Mouse (Mus musculus): ENCODE data around the gene Dqx1. TPM values are rescaled to one million over a fixed set of nuclear protein-coding genes. Genes with fewer than 3 reads are reported as not detected.

The Dqx1 gene
- total RNA-seq, 1 experiment = 3.7 TPM

GRCm38 (mm10) chr6:83040601-83041000 lies 17.0 kb upstream of the Dqx1 start:
- TF ChIP-seq ZNF384 (IDR thresholded peaks at IDR 0.05; ENCODE audit: low read depth, low read length) (no peak), ZC3H11A (IDR thresholded peaks at IDR 0.05; ENCODE audit: borderline replicate concordance, low read depth, low read length) (no peak), HCFC1 (IDR thresholded peaks at IDR 0.05; ENCODE audit: borderline replicate concordance, insufficient read depth, low read length) (no peak), CHD2 (IDR thresholded peaks at IDR 0.05; ENCODE audit: low read depth, low read length) (no peak), MAFK (IDR thresholded peaks at IDR 0.05; ENCODE audit: insufficient read depth, low read depth, low read length) (no peak)
- no peak overlapping the region for H3K27ac ChIP-seq (ENCODE audit: insufficient read depth, low read depth, low read length, poor library complexity, severe bottlenecking)
- peaks cover 5 to 7% of the 10 kb centered on the region in 2 experiments; a peak in 2 of 4 replicates for H3K4me1 ChIP-seq (ENCODE audit: control insufficient read depth in 2 of 2, insufficient read depth in 2 of 2, low read length in 2 of 2, poor library complexity in 1 of 2)
- no peak overlapping the region for H3K4me3 ChIP-seq (ENCODE audit: insufficient read depth in 1 of 2, low read depth in 1 of 2, low read length in 2 of 2, poor library complexity in 1 of 2, severe bottlenecking in 1 of 2)
- H3K9me3 ChIP-seq (ENCODE audit: control insufficient read depth, insufficient read depth, low read depth, low read length) = no peaks in the 10 kb centered on the region
- DNase-seq (ENCODE audit: low read depth, low spot score) = no peak
- in situ Hi-C loops (cut with MboI; ENCODE audit: low sequenced_read_pairs in 2 of 2, unreplicated experiment in 2 of 2) = no loop called here
- H3K36me3 ChIP-seq (ENCODE audit: control insufficient read depth, insufficient read depth, low read length, poor library complexity, severe bottlenecking) = no peaks in the 10 kb centered on the region
- no peak overlapping the region for H3K9ac ChIP-seq (ENCODE audit: insufficient read depth, low read depth, low read length, poor library complexity, severe bottlenecking)

- Histone ChIP-seq H3K27ac (ENCODE audit: insufficient read depth, low read depth, low read length, poor library complexity, severe bottlenecking) (no peak overlapping the region), H3K9me3 (ENCODE audit: control insufficient read depth, insufficient read depth, low read depth, low read length) (no peaks in the 10 kb centered on the region), H3K4me3 (ENCODE audit: insufficient read depth in 1 of 2, low read depth in 1 of 2, low read length in 2 of 2, poor library complexity in 1 of 2, severe bottlenecking in 1 of 2) (no peak overlapping the region), H3K9ac (ENCODE audit: insufficient read depth, low read depth, low read length, poor library complexity, severe bottlenecking) (no peak overlapping the region), H3K4me1 (ENCODE audit: control insufficient read depth in 2 of 2, insufficient read depth in 2 of 2, low read length in 2 of 2, poor library complexity in 1 of 2) (peaks cover 1 to 7% of the 10 kb centered on the region in 2 experiments; a peak in 2 of 4 replicates), H3K36me3 (ENCODE audit: control insufficient read depth, insufficient read depth, low read length, poor library complexity, severe bottlenecking) (no peaks in the 10 kb centered on the region)
- DNase-seq (ENCODE audit: low read depth, low spot score) = no peak
- TF ChIP-seq ZC3H11A (IDR thresholded peaks at IDR 0.05; ENCODE audit: borderline replicate concordance, low read depth, low read length) = no peak
- TF ChIP-seq CHD2 (IDR thresholded peaks at IDR 0.05; ENCODE audit: low read depth, low read length) = no peak
- TF ChIP-seq HCFC1 (IDR thresholded peaks at IDR 0.05; ENCODE audit: borderline replicate concordance, insufficient read depth, low read length) = no peak
- in situ Hi-C loops (cut with MboI; ENCODE audit: low sequenced_read_pairs in 2 of 2, unreplicated experiment in 2 of 2) = no loop called here
Observed at GRCm38 (mm10) chr6:83043561-83043960, 14.1 kb upstream of the Dqx1 start.

GRCm38 (mm10) chr6:83043993-83044392 lies 13.7 kb upstream of the Dqx1 start:
- H3K9me3 ChIP-seq (ENCODE audit: control insufficient read depth, insufficient read depth, low read depth, low read length) = no peaks in the 10 kb centered on the region
- TF ChIP-seq ZNF384 (IDR thresholded peaks at IDR 0.05; ENCODE audit: low read depth, low read length) = no peak
- TF ChIP-seq CHD2 (IDR thresholded peaks at IDR 0.05; ENCODE audit: low read depth, low read length) = no peak
- no peak for TF ChIP-seq HCFC1 (IDR thresholded peaks at IDR 0.05; ENCODE audit: borderline replicate concordance, insufficient read depth, low read length)
- no peak for TF ChIP-seq ZC3H11A (IDR thresholded peaks at IDR 0.05; ENCODE audit: borderline replicate concordance, low read depth, low read length)
- no peak for TF ChIP-seq MAFK (IDR thresholded peaks at IDR 0.05; ENCODE audit: insufficient read depth, low read depth, low read length)
- H3K27ac ChIP-seq (ENCODE audit: insufficient read depth, low read depth, low read length, poor library complexity, severe bottlenecking) = no peak overlapping the region
- DNase-seq (ENCODE audit: low read depth, low spot score) = no peak
- in situ Hi-C loops (cut with MboI; ENCODE audit: low sequenced_read_pairs in 2 of 2, unreplicated experiment in 2 of 2) = no loop called here
- peaks cover 1 to 5% of the 10 kb centered on the region in 2 experiments; a peak in 2 of 4 replicates for H3K4me1 ChIP-seq (ENCODE audit: control insufficient read depth in 2 of 2, insufficient read depth in 2 of 2, low read length in 2 of 2, poor library complexity in 1 of 2)
- no peaks in the 10 kb centered on the region for H3K36me3 ChIP-seq (ENCODE audit: control insufficient read depth, insufficient read depth, low read length, poor library complexity, severe bottlenecking)
- H3K4me3 ChIP-seq (ENCODE audit: insufficient read depth in 1 of 2, low read depth in 1 of 2, low read length in 2 of 2, poor library complexity in 1 of 2, severe bottlenecking in 1 of 2) = no peak overlapping the region
- no peak overlapping the region for H3K9ac ChIP-seq (ENCODE audit: insufficient read depth, low read depth, low read length, poor library complexity, severe bottlenecking)

- no peak for DNase-seq (ENCODE audit: low read depth, low spot score)
- peaks cover 1 to 3% of the 10 kb centered on the region in 2 experiments; a peak in 2 of 4 replicates for H3K4me1 ChIP-seq (ENCODE audit: control insufficient read depth in 2 of 2, insufficient read depth in 2 of 2, low read length in 2 of 2, poor library complexity in 1 of 2)
- in situ Hi-C loops (cut with MboI; ENCODE audit: low sequenced_read_pairs in 2 of 2, unreplicated experiment in 2 of 2) = no loop called here
- no peak overlapping the region for H3K4me3 ChIP-seq (ENCODE audit: insufficient read depth in 1 of 2, low read depth in 1 of 2, low read length in 2 of 2, poor library complexity in 1 of 2, severe bottlenecking in 1 of 2)
- H3K36me3 ChIP-seq (ENCODE audit: control insufficient read depth, insufficient read depth, low read length, poor library complexity, severe bottlenecking) = no peaks in the 10 kb centered on the region
- H3K27ac ChIP-seq (ENCODE audit: insufficient read depth, low read depth, low read length, poor library complexity, severe bottlenecking) = no peak overlapping the region
- no peaks in the 10 kb centered on the region for H3K9me3 ChIP-seq (ENCODE audit: control insufficient read depth, insufficient read depth, low read depth, low read length)
- TF ChIP-seq ZC3H11A (IDR thresholded peaks at IDR 0.05; ENCODE audit: borderline replicate concordance, low read depth, low read length) (no peak), HCFC1 (IDR thresholded peaks at IDR 0.05; ENCODE audit: borderline replicate concordance, insufficient read depth, low read length) (no peak), MAFK (IDR thresholded peaks at IDR 0.05; ENCODE audit: insufficient read depth, low read depth, low read length) (no peak), CHD2 (IDR thresholded peaks at IDR 0.05; ENCODE audit: low read depth, low read length) (no peak), ZNF384 (IDR thresholded peaks at IDR 0.05; ENCODE audit: low read depth, low read length) (no peak)
- H3K9ac ChIP-seq (ENCODE audit: insufficient read depth, low read depth, low read length, poor library complexity, severe bottlenecking) = no peak overlapping the region
Observed at GRCm38 (mm10) chr6:83044742-83045141, 12.9 kb upstream of the Dqx1 start.

GRCm38 (mm10) chr6:83049367-83049766 lies 8.3 kb upstream of the Dqx1 start:
- peaks cover 0 to 2% of the 10 kb centered on the region in 2 experiments; a peak in 1 of 4 replicates for H3K4me1 ChIP-seq (ENCODE audit: control insufficient read depth in 2 of 2, insufficient read depth in 2 of 2, low read length in 2 of 2, poor library complexity in 1 of 2)
- no peak overlapping the region for H3K27ac ChIP-seq (ENCODE audit: insufficient read depth, low read depth, low read length, poor library complexity, severe bottlenecking)
- peaks cover 3% of the 10 kb centered on the region; the same call in 1 of the 2 replicates for H3K36me3 ChIP-seq (ENCODE audit: control insufficient read depth, insufficient read depth, low read length, poor library complexity, severe bottlenecking)
- TF ChIP-seq ZC3H11A (IDR thresholded peaks at IDR 0.05; ENCODE audit: borderline replicate concordance, low read depth, low read length) (no peak), MAFK (IDR thresholded peaks at IDR 0.05; ENCODE audit: insufficient read depth, low read depth, low read length) (no peak), CHD2 (IDR thresholded peaks at IDR 0.05; ENCODE audit: low read depth, low read length) (no peak), HCFC1 (IDR thresholded peaks at IDR 0.05; ENCODE audit: borderline replicate concordance, insufficient read depth, low read length) (no peak), ZNF384 (IDR thresholded peaks at IDR 0.05; ENCODE audit: low read depth, low read length) (no peak)
- DNase-seq (ENCODE audit: low read depth, low spot score) = no peak
- no peaks in the 10 kb centered on the region for H3K9me3 ChIP-seq (ENCODE audit: control insufficient read depth, insufficient read depth, low read depth, low read length)
- in situ Hi-C loops (cut with MboI; ENCODE audit: low sequenced_read_pairs in 2 of 2, unreplicated experiment in 2 of 2) = no loop called here
- no peak overlapping the region for H3K9ac ChIP-seq (ENCODE audit: insufficient read depth, low read depth, low read length, poor library complexity, severe bottlenecking)
- H3K4me3 ChIP-seq (ENCODE audit: insufficient read depth in 1 of 2, low read depth in 1 of 2, low read length in 2 of 2, poor library complexity in 1 of 2, severe bottlenecking in 1 of 2) = no peak overlapping the region

Data from ES-E14 (cell line).